Mouse (Mus musculus): ENCODE results near the gene Tmem151b.
A peak's percentile ranks its signal among the peaks of the same experiment; 100 is the strongest.

The Tmem151b gene

GRCm38 (mm10) chr17:45564531-45565084, 15.1 kb upstream of the Tmem151b start:
- DNase-seq (ENCODE audit: low spot score in 2 of 2) = peak in 1 of 2 experiments; percentile 40

- peak; percentile 95 for DNase-seq (ENCODE audit: low spot score in 2 of 2)
Observed at GRCm38 (mm10) chr17:45563655-45564530, 14.4 kb upstream of the Tmem151b start, which contains the start of gene Slc35b2. Slc35b2 (plus strand) TSS chr17:45563874.

GRCm38 (mm10) chr17:45563216-45563615, 13.7 kb upstream of the Tmem151b start:
- no peak for DNase-seq (ENCODE audit: low spot score in 2 of 2)

- DNase-seq (ENCODE audit: low spot score in 2 of 2) = no peak
Observed at GRCm38 (mm10) chr17:45559732-45560525, 10.5 kb upstream of the Tmem151b start.

GRCm38 (mm10) chr17:45557998-45558862, 8.8 kb upstream of the Tmem151b start:
- peak in 1 of 2 experiments; percentile 38 for DNase-seq (ENCODE audit: low spot score in 2 of 2)

- DNase-seq (ENCODE audit: low spot score in 2 of 2) = no peak
Observed at GRCm38 (mm10) chr17:45557246-45557824, 7.9 kb upstream of the Tmem151b start.

GRCm38 (mm10) chr17:45556514-45557245, 7.2 kb upstream of the Tmem151b start:
- no peak for DNase-seq (ENCODE audit: low spot score in 2 of 2)

- no peak for DNase-seq (ENCODE audit: low spot score in 2 of 2)
Observed at GRCm38 (mm10) chr17:45556107-45556489, 6.6 kb upstream of the Tmem151b start.

- peak; percentile 93 for DNase-seq (ENCODE audit: low spot score in 2 of 2)
Observed at GRCm38 (mm10) chr17:45555452-45556106, 6.1 kb upstream of the Tmem151b start, which contains the start of gene Nfkbie. Nfkbie (plus strand) TSS chr17:45555703.

- DNase-seq (ENCODE audit: low spot score in 2 of 2) = no peak
Observed at GRCm38 (mm10) chr17:45554420-45554819, 4.9 kb upstream of the Tmem151b start.

GRCm38 (mm10) chr17:45553065-45553464, 3.6 kb upstream of the Tmem151b start:
- DNase-seq (ENCODE audit: low spot score in 2 of 2) = no peak

GRCm38 (mm10) chr17:45551816-45552451, 2.5 kb upstream of the Tmem151b start:
- DNase-seq (ENCODE audit: low spot score in 2 of 2) = peak; percentile 85 to 86

GRCm38 (mm10) chr17:45551249-45551796, 1.8 kb upstream of the Tmem151b start:
- no peak for DNase-seq (ENCODE audit: low spot score in 2 of 2)

- DNase-seq (ENCODE audit: low spot score in 2 of 2) = peak in 1 of 2 experiments; percentile 52
Observed at GRCm38 (mm10) chr17:45550253-45550652, 776 bp upstream of the Tmem151b start.

GRCm38 (mm10) chr17:45548541-45549512, 650 bp downstream of the Tmem151b start:
- peak; percentile 84 to 85 for DNase-seq (ENCODE audit: low spot score in 2 of 2)

GRCm38 (mm10) chr17:45547461-45548190, 1.9 kb downstream of the Tmem151b start:
- no peak for DNase-seq (ENCODE audit: low spot score in 2 of 2)

- no peak for DNase-seq (ENCODE audit: low spot score in 2 of 2)
Observed at GRCm38 (mm10) chr17:45546941-45547340, 2.5 kb downstream of the Tmem151b start.
